Mouse (Mus musculus) erythroblast, adult 5-6 weeks (primary cell): ENCODE data around the gene Flt1. TPM values are rescaled to one million over a fixed set of nuclear protein-coding genes. Genes with fewer than 3 reads are reported as not detected.

ENCODE experiments used
- ATAC-seq: replicated peaks from 2 replicates; pipeline ENCODE4 v1.8.0; 2016; ENCODE audit warnings: moderate number of reproducible peaks, mild to moderate bottlenecking, moderate TSS enrichment, inconsistent platforms; ENCODE audit not compliant: poor library complexity, low FRiP score, severe bottlenecking
- total RNA-seq, 2 experiments: library from RNA; stranded (forward) in 1 of 2; stranded (reverse) in 1 of 2; fragments of 150-400 nt in 1 of 2; fragments of 200-764, 138-1000 nt in 1 of 2; gene quantifications; 2 replicates each; pipeline versions ENCODE4 v1.2.3 to v1.2.4; 2015 to 2017; ENCODE audit warnings: low replicate concordance in 2 of 2

Gene Flt1
- total RNA-seq, 2 experiments from 2014 or later = 0.68 to 0.77 TPM

DNA sequence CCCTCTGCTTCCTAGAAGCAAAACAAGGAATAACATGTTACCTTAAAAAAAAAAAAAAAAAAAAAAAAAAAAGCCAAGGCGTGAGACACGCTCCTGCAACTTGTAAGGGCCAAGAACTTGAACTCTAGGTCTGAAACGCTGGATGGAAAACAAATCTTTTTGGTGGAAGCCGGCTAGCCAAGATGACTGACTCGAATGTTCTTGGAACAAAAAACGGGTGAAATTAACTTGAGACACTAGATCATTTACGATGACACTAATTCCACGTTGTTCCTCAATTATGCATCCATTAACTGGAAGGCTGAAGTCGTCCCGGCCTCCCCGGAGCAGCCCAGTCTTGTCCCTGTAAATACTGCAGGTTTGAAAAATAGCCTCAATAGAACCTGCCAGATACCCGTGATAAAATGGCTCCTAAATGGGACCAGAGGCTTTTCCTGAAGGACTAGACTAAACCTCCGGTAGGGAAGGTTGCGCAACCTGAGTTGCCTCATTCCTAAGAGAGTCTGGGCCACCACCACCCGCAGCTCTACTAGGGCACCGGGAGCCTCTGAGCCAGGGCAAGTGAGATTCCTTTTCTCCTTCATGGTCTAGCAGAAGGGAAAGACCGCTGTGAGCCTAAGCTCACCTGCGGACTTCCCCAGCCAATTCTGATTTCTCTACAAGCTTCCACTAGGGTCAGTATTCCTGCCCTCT is 1.0 kb upstream of the Flt1 start:
- no peak for ATAC-seq

DNA sequence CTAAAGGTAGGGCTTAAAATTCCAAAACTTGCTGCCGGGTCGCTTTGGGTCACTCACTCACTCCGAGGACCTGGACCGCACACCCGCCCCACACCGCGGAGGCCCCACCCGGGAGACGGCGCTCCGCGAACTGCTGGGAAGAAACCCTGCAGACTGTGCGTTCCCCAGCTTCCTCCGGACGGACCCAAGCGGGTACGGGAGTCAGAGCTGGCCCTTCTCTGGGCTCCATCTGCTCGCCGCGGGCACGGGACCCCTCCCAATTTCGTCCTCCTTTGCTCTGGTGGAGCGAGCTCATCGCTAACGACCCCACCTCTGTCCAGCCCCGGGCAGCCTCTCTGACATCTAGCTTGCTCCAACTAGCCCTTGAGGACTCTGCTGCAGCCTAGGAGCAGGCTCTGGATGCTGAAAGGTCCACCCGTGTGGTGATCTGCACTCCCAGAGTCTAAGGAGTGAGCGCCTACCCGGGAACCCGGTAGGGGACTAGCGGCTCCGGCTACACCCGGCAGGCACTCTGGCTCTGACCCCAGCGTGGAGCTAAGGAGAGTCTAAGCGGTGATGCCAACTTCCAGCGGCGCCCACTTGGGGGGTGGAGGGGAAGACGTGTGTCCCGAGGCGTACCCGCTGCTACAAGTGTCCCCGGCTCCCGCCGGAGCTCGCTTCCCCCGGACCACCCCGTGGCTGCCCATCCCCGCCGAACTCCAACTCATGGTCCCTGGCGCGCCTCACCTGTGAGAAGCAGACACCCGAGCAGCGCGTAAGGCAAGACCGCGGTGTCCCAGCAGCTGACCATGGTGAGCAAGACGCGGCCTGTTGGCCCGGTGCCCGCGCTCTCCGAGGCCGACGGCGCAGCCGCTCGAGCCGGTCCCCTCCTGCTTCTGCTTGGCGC is 623 bp downstream of the Flt1 start:
- no peak for ATAC-seq

DNA sequence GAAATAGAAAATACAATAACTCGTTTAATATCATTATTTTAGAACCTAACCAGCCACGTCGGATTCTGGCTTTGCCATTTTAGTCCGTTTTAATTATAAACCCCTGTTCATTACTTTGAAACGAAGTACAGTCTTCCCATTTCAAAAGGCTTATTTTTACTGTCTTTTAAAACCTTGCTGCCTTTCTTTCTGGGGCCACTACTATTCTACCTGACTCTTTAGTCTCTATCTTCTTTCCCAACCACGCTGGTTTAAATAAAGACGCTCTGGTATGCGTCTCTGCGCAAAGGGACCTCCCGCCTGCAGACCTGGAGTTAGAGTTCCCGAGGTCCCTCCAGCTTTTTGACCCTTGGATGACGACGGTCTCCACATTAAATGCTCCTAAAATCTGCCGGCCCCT is 1.4 kb downstream of the Flt1 start:
- ATAC-seq = no peak

DNA sequence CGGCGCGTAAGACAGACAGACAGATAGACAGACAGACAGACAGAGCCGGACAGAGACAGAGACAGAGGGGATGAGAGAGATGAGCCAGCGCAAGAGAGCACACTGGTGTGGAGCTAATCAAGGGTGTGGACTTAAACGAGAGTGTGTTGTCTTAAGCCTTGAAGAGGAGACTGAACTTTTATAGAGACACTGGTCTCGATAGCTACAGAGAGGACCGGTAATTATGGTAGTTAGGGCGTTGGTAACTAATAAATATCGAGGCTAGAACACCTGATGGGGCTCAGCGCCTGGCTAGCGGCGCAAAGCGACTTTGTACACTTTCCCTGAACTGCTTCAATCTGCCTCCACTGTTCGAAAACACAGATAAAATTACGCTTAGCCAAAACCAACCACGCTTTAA is 2.0 kb downstream of the Flt1 start:
- no peak for ATAC-seq

DNA sequence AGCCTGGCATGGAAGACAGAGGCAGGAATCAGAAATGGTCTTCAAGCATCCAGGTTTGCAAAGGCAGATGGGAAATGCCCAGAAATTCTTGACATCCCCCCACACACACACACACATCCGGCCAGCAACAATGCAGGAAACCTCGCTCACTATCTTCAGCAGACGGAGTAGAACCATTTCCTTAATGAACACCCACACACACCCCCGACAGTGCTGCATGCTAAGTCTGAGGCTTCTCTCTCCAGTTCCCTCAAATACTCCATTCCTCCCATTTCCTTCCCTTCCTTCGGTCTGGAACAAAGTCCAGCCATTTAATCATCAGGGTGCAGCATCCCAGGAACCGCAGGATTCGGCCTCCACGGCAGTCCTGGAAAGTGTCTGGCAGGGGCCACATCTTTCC is 4.4 kb downstream of the Flt1 start:
- no peak for ATAC-seq

DNA sequence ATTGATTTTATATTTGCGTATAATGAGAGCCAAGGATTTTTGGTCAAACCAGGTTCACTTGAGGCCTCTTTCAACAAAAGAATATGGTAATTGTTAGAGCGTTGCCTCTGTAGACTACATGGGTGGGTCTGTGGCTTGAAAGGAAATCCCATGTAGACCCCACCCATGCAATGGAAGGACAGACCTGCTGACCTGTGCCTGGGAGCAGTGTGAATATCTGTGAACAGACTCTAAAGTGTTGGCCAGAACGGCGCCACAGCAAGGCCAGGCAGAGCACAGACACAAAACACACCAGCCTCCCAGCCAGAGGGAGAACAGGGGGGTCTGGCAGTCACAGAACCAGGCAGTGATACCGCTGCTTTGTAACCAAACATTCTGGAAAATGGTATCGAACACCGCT is 7.5 kb downstream of the Flt1 start:
- no peak for ATAC-seq

DNA sequence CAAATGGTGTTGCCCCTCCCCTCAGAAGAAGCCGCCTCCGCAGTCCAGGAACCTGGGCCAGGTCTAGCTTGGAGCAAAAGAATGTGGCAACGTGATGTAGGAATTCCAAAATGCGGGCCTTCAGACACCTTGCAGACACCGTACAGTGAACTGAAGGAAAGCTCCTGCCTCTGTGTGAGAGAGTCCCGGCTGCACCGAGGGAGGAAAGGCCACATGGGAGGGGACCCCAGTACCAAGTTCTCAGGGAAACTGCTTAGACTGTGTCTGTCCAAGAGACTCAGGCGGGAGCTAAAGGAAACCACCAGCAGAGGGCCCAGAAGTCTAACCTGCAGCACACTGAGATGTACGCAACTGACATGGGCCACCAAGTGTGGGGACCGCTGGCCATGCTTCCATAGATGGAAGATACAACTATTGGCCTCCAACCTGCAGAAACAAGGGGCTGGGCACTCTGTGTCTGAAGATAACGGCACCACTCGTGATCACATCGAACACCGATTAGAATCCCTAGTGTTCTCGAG is 9.1 kb downstream of the Flt1 start:
- no peak for ATAC-seq

DNA sequence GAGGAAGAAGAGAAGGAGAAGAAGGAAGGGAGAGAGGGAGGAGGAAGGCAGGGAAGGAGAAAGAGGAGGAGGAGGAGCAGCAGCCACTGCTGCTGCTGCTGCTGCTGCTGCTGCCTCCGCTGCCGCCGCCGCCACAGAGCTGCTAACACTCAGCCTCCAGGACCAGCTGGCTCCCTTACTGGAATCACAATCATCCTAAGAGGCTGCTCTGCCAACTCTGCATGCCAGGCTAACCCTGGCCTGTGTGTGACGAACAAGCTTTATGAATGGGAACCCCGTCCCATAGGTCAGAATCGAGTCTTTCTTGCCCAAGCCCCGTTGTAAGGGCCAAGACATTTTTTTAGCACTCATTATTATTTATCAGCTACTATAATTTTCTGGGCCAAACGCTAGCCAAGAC is 9.5 kb downstream of the Flt1 start:
- no peak for ATAC-seq

DNA sequence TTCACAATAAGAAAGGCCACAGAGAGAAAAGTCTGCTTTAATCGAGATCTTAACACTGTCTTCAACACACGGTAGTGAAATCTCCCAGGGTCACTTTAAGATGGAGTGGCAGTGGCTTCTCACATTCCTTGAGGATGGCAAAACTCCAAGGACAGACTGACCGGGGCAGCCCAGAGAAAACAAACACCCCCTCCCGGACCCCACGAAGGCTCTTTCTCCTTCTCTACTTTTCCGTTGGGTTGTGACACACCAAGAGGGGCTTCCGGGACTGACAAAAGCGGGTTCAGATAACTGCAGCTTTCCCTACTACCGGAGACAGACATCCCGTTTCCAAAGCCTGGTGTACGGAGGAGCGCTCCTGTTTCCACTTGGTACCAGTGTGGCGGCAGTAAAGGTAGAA is 10.4 kb downstream of the Flt1 start:
- no peak for ATAC-seq

DNA sequence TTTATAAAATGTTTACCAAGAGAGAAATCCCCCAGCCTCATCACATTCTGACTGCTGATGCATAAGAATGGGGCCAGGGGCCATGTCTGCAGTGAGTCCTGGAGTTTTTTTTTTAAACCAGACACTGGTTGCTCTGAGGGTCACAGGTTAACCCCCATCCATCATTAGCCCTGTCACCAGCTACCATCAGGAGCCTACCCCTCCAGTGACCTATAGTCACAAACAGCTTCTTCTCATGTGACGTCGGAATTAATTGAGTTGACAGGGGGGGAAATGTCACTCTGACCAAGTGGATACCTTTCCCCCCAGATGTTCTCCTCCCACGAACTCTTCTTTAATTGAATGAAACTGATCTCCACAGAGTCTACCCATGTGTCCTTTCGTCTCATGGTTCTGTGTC is 17.3 kb downstream of the Flt1 start:
- no peak for ATAC-seq

DNA sequence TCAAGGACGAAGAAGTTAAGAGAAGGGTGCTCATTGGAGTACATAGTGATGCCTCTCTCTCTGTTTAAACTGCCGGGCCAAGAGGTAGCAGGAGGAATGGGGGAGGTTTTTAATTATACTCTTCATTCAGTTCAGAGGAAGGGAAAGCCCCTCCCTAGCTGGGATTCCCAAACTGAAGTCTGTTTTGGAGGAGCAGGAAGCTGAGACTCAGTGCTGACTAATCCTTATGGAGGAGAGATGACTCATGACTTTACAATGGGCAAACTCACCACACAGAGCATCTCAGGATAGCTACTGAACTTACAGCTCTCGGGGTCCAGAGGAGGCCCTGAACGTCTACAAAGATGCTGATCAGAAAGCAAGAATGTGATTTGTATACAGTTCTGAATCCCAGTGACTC is 18.3 kb downstream of the Flt1 start:
- no peak for ATAC-seq

DNA sequence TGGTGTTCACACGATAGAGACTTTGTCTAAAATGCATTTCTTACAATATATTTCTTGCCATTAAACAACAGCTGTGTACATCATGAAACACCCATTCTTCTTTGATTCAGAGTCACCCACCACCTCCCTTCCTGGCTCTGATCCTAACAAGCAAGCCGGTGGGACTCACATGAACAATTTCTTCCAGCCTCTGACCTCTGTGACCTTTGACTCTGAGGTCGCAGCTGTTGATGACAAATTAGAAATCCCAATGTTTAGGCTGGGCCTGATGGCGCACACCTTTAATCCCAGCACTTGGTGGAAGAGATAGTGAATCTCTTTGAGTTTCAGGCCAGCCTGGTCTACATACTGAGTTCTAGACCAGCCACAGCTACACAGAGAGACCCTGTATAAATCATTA is 20.9 kb downstream of the Flt1 start:
- no peak for ATAC-seq

DNA sequence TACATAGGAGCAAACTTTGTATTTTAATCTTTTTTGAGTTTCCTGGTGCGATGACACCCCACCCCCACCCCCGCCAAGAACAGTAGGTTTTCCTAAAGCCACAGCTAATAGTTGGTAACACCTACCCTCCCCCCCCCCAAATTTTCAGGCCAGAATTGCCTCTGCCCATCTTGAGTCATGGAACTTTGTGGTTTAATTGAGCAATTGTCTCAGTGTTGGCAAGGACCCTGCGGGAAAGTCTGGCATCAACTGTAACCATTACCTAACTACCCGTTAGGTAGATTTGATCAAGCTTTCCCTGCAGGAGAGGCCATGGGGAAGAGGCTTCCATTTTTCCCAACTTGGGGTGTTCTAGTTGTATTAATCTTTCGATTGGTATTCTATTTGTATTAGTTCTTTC is 23.4 kb downstream of the Flt1 start:
- no peak for ATAC-seq

DNA sequence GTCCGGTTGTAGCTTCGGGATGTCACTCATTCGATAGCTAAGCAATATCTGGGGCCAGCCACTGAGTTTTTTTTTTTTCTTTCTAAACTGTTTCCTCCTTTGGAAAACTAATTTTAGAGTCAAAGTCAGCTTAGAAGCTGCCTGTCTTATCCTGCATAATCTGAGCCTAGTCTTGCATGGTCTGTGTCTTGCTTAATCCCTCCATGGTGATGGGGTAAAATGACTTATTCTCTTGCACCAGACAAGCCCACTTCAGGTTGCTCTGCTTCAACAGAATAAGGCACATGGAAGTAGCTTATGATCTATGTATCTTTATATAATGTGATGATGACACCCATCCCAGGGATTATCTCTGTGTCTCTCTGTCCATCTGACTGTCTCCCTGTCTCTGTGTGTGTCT is 24.8 kb downstream of the Flt1 start:
- ATAC-seq = no peak

DNA sequence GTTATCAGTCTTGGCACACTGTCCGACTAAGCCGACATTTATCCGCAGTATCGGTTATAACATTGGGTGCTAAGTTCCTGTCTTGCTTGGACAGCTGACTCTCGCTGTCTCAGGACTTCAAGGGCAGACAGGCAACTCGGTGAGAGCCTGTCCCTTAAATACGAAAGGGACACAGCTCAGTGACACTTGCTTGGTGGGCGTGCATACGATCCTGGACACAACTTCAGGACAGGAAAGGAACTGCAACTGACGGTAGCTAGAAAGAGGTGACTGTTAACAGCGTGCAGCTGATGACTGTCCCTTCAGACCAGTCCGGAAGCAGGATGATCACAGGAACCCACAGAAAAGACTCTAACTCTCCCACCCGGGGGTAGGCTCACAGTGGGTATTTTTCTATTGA is 27.8 kb downstream of the Flt1 start:
- no peak for ATAC-seq

DNA sequence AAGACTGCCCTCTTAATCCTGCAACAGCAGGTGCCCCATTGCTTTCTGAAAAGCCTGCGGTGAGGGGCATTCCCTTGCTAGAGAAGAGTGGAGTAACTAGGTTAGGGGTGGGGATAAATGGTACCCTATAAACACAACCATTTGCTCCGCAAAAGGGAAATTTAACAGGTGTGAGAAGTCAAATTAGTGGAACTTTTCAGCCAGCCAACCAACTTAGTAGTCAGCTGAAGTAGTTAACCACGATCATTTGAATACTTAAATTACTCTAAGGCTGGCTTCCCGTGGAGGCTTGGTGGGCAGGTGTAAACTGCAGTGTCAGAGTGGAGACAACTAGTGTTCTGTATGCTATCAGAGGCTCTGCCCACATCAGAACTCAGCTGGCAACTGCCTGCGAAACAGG is 28.6 kb downstream of the Flt1 start:
- ATAC-seq = no peak

DNA sequence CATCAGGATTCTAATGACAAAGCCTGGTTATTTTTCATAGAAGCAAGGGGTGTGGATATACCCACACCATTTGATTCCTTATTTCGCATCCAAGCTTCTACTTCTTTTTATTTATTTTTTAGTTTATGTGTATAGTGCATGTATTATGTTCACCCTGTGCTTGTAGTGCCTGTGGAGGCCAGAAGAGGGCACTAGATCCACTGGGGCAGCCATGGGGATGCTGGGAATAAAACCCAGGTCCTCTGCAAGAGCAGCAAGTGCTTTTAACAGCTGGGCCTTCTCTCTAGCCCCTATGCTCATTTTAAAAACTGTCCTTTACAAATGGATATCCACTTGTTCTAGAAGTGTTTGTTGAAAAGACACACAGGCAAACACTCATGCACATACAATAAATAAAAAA is 33.2 kb downstream of the Flt1 start:
- no peak for ATAC-seq

DNA sequence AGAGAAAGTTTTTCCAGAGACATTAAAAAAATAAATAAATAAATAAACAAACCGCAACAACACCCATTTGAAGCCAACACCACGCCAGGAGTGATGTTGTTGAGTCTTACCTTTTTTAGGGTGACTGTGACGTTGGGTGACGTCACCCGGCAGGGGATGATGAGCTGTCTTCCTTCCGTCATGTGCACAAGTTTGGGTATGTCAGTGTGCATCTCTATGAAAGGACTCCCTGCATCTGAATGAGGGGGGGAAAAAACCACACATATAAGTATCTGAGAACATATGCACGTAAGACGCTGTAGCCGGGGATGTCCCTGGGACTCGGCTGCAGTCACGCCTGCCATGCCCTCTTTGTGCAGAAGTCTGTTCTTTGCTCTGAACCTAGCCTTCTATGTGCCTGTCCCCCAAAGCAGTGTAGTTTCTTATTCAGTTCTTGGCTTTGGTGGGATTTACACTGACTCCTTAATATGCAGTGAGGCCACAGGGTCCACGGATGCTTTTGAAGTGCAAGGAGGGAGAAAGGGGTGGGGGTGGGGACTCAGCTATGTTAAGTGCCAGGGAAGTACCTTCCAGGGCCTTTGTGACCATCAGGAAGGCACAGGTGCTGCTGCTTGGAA is 42.0 kb downstream of the Flt1 start:
- no peak for ATAC-seq

DNA sequence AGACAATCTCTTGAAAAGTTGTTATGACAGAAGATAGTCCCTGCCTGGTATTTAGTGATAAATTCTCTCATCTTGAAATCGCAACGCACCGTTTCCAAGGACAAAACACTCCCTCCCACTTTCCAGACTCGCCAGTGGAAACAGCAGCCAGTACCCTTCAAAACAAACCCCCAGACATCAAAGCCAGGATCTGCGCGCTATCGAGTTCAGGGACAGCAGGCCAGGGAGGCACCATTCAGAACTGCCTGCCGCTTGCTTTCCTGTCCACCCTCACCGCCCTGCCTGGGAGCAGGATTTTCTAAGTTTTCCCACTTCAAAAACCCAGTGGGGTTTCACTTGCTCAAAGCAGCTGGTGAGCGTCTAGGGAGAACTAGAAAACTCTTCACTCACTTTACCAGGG is 44.6 kb downstream of the Flt1 start:
- no peak for ATAC-seq

DNA sequence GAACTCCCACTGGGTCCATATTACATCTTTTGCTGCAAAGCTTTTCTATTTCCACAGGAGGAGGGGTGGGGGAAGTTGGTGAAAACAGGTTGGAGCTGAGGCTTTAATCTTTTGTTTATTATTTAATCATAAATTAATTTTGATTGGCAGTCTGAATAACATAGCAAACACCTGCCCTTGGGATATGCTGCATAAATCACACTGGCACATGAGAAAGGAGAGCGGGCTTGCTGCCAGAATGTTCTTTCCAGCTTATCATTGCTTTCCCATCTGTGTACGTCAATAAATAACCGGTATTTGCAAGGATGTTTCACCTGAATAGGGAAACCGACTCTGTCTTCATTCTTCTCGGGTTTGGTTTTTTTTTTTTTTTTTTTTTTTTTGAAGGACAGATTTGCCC is 45.1 kb downstream of the Flt1 start:
- no peak for ATAC-seq

DNA sequence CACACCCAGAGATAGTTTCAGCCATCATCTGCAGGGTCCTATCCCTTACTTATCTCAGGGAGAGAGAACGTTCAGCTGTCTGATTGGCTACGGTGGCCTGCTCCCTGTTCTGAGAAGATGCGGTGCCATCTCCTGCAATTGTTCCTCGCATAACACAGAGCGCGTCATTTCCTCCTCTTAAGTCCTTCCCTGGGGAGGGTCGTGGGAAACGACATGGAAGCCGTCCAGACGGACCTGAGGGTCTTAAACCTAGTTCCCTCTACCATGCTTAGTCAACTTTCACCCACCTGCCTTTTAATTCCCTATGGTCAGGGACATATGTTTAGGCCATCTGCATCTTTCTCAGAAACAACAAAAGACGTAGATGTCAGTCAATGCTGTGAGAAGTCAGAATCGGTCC is 46.5 kb downstream of the Flt1 start:
- no peak for ATAC-seq
